Mouse (Mus musculus): ENCODE results near the gene Nol4l. TPM values are rescaled to one million over a fixed set of nuclear protein-coding genes. Genes with fewer than 3 reads are reported as not detected.

The Nol4l gene
- total and polyA plus RNA-seq, 2 experiments from 2014 or later = 28.0 to 58.5 TPM

DNA sequence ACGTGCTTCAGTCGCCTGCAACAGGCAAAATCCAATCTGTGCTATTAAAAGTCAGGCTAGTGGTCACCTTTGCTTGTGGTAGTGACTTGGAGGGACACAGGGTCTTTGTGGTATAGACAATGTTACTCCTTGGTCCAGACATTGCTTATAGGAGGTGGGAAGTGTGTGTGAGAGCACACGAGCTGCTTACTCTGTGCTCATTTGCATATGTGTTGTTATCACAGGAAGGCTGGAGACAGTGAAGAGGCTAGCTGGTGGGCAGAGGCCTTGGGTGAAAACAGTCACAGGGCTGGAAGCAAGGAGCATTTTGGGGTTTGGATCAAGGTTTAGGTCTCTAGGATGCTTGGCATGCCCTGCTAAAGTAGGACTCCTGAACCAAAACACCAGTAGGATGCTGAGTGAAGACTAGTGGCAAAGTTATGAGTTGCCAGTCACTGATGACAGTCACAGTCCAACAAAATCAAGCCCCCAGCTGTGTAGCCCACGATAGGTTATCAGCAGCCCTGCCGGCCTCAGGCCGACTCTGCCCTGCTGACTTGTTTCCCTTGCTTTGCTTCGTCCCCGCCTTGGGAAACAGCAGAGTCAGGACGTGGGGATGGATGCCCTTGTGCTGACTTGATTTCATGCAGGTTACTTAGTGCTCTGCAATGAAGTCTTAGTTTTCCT, 74.8 kb downstream of the Nol4l start:
- no peaks in the 10 kb centered on the region for H3K9me3 ChIP-seq (ENCODE audit: low read length)
- ATAC-seq (no peak), DNase-seq (no peak)
- TF ChIP-seq CTCF (IDR thresholded peaks at IDR 0.05; ENCODE audit: low read depth) = no peak
- no peak overlapping the region for H3K9ac ChIP-seq
- no peak overlapping the region for H3K4me2 ChIP-seq (ENCODE audit: low read depth)
- 64% methylated on average over 9 of the region's 9 CpGs for WGBS
- H3K27me3 ChIP-seq (ENCODE audit: insufficient read depth, low read length) = no peaks in the 10 kb centered on the region
- H3K4me3 ChIP-seq (ENCODE audit: low read depth, low read length) = no peak overlapping the region
- no peak overlapping the region for H3K27ac ChIP-seq (ENCODE audit: low read depth, low read length)
- no peaks in the 10 kb centered on the region for H3K36me3 ChIP-seq (ENCODE audit: insufficient read depth)
- H3K4me1 ChIP-seq (ENCODE audit: insufficient read depth) = no peaks in the 10 kb centered on the region

DNA sequence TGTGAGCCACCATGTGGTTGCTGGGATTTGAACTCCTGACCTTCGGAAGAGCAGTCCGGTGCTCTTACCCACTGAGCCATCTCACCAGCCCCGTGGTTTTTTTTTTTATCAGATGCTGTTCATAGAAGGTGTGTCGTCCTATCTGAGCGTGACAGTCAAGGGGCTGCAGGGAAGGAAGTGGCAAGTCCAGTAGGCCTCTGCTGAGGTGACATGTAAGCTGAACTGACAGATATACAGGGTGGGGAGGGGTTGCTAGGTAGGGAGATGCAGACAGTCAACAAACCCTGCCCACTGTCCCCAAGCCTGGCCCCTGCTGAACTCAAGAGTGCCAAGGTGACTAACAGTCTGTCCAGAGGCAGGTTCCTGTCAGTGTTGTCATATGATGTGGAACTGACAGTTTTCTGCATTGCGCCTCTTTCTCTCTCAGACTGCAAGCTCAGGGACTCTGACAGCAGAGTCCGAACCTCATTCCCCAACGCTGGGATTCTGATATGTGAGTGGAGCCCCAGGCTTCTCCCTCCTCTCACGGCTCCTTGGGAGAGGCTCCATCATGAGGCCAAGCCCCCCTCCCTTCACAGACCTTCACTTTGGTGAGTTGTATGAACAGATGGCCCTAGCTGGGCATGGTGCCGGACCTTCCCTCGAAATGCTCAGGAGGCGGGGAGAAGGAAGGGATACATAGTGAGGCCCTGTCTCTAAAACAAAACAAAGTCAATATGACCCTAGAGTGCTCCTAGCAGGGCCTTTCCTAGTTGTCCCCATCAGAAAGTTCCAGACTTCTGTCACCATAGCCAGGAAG, 75.6 kb downstream of the Nol4l start:
- no peaks in the 10 kb centered on the region for H3K9me3 ChIP-seq (ENCODE audit: low read length)
- H3K9ac ChIP-seq = no peak overlapping the region
- WGBS = 73% methylated on average over 12 of the region's 12 CpGs
- no peak for ATAC-seq
- H3K27ac ChIP-seq (ENCODE audit: low read depth, low read length) = no peak overlapping the region
- H3K27me3 ChIP-seq (ENCODE audit: insufficient read depth, low read length) = no peaks in the 10 kb centered on the region
- no peak for TF ChIP-seq CTCF (IDR thresholded peaks at IDR 0.05; ENCODE audit: low read depth)
- H3K4me3 ChIP-seq (ENCODE audit: low read depth, low read length) = no peak overlapping the region
- H3K4me1 ChIP-seq (ENCODE audit: insufficient read depth) = no peaks in the 10 kb centered on the region
- DNase-seq = no peak
- no peak overlapping the region for H3K4me2 ChIP-seq (ENCODE audit: low read depth)
- H3K36me3 ChIP-seq (ENCODE audit: insufficient read depth) = no peaks in the 10 kb centered on the region

DNA sequence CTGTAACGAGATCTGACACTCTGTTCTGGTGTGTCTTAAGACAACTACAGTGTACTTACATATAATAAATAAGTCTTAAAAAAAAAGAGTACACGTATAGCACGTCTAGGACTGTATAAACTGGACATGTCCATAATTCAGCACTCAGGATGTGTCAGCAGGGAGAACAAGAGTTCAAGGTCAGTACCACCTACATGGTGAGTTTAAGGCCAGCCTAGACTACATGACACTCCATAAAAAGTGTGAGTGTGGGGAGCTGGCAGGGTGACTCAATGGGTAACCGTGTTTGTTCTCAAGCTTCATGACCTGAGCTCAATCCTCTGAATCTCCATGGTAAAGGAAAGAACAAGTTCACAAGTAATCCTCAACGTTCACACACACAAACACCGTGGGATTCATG, 81.3 kb downstream of the Nol4l start:
- Histone ChIP-seq H3K4me2 (ENCODE audit: low read depth) (no peak overlapping the region), H3K9me3 (ENCODE audit: low read length) (no peaks in the 10 kb centered on the region), H3K27ac (ENCODE audit: low read depth, low read length) (no peak overlapping the region), H3K4me1 (ENCODE audit: insufficient read depth) (no peaks in the 10 kb centered on the region), H3K4me3 (ENCODE audit: low read depth, low read length) (no peak overlapping the region), H3K9ac (no peak overlapping the region), H3K36me3 (ENCODE audit: insufficient read depth) (no peaks in the 10 kb centered on the region; the same call in 1 of the 2 replicates), H3K27me3 (ENCODE audit: insufficient read depth, low read length) (no peaks in the 10 kb centered on the region)
- DNase-seq (no peak), ATAC-seq (no peak)
- 85% methylated on average over 6 of the region's 6 CpGs for WGBS
- TF ChIP-seq CTCF (IDR thresholded peaks at IDR 0.05; ENCODE audit: low read depth) = no peak

- no peak overlapping the region for H3K9ac ChIP-seq
- no peaks in the 10 kb centered on the region; the same call in 1 of the 2 replicates for H3K36me3 ChIP-seq (ENCODE audit: insufficient read depth)
- H3K4me2 ChIP-seq (ENCODE audit: low read depth) = no peak overlapping the region
- DNase-seq = no peak
- no peaks in the 10 kb centered on the region for H3K27me3 ChIP-seq (ENCODE audit: insufficient read depth, low read length)
- H3K4me3 ChIP-seq (ENCODE audit: low read depth, low read length) = no peak overlapping the region
- no peak for ATAC-seq
- 85% methylated on average over 3 of the region's 3 CpGs for WGBS
- 0 out of 2 replicates have a peak, but pooled peaks cover 3% of the 10 kb centered on the region for H3K4me1 ChIP-seq (ENCODE audit: insufficient read depth)
- TF ChIP-seq CTCF (IDR thresholded peaks at IDR 0.05; ENCODE audit: low read depth) = no peak
- H3K9me3 ChIP-seq (ENCODE audit: low read length) = no peaks in the 10 kb centered on the region
- H3K27ac ChIP-seq (ENCODE audit: low read depth, low read length) = no peak overlapping the region
These were observed 82.1 kb downstream of the Nol4l start for GRCm38 (mm10) chr2:153447719-153448118.

DNA sequence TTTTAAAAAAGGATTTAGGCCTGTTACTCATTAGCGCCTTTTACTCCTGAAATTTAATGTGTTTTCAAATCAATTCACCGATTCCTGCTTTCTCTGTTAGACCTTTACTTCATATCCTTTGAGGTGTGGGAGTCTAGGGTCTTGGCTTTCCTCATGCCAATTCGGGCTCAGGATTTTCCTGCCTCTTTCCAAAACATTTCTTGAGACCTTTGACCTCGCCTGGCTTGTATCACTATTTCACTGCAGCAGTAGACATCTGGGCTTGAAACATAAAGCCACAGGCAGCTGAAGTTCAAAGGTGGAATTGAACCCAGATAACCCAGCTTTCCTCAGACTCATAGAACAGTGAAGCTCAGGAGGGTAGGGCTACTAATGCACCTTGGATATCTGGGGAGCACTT, 83.3 kb downstream of the Nol4l start:
- peaks cover 12% of the 10 kb centered on the region; the same call in 1 of the 2 replicates for H3K4me1 ChIP-seq (ENCODE audit: insufficient read depth)
- 0 out of 2 replicates have a peak overlapping the region, but pooled peaks have one; percentile 3 for H3K27ac ChIP-seq (ENCODE audit: low read depth, low read length)
- H3K27me3 ChIP-seq (ENCODE audit: insufficient read depth, low read length) = no peaks in the 10 kb centered on the region
- H3K36me3 ChIP-seq (ENCODE audit: insufficient read depth) = no peaks in the 10 kb centered on the region; the same call in 1 of the 2 replicates
- H3K9ac ChIP-seq = no peak overlapping the region
- DNase-seq (peak; percentile 26), ATAC-seq (no peak)
- no peaks in the 10 kb centered on the region for H3K9me3 ChIP-seq (ENCODE audit: low read length)
- WGBS = 22% methylated on average over 4 of the region's 4 CpGs
- 0 out of 2 replicates have a peak overlapping the region, but pooled peaks have one; percentile 89 for H3K4me3 ChIP-seq (ENCODE audit: low read depth, low read length)
- no peak for TF ChIP-seq CTCF (IDR thresholded peaks at IDR 0.05; ENCODE audit: low read depth)
- peak overlapping the region; percentile 77; the same call in 1 of the 2 replicates for H3K4me2 ChIP-seq (ENCODE audit: low read depth)

GRCm38 (mm10) chr2:153446017-153446408, 83.8 kb downstream of the Nol4l start:
- peak overlapping the region; percentile 77 for H3K4me2 ChIP-seq (ENCODE audit: low read depth)
- DNase-seq = peak; percentile 92
- TF ChIP-seq CTCF (IDR thresholded peaks at IDR 0.05; ENCODE audit: low read depth) = peak; percentile 79
- H3K27me3 ChIP-seq (ENCODE audit: insufficient read depth, low read length) = no peaks in the 10 kb centered on the region
- ATAC-seq = peak; percentile 30
- H3K4me1 ChIP-seq (ENCODE audit: insufficient read depth) = peaks cover 17% of the 10 kb centered on the region; the same call in 1 of the 2 replicates
- no peaks in the 10 kb centered on the region for H3K9me3 ChIP-seq (ENCODE audit: low read length)
- H3K36me3 ChIP-seq (ENCODE audit: insufficient read depth) = no peaks in the 10 kb centered on the region; the same call in 1 of the 2 replicates
- WGBS = 0% methylated on average over 8 of the region's 8 CpGs
- peak overlapping the region; percentile 89 for H3K4me3 ChIP-seq (ENCODE audit: low read depth, low read length)
- H3K9ac ChIP-seq = peak overlapping the region; percentile 90
- peak overlapping the region; percentile 94 for H3K27ac ChIP-seq (ENCODE audit: low read depth, low read length)

Measured in forebrain, postnatal 0 days (tissue).